Mouse (Mus musculus) mature B cell (primary cell): Measurements from ENCODE around the gene Med13l.

Experiments
- in situ Hi-C: fragments of 300-500 bp; cut with MboI; formaldehyde crosslinking; loops from 2 replicates; pipeline ENCODE4 v1.14.3; 2019

Med13l gene

GRCm38 (mm10) chr5:118691710-118692040 is 131.2 kb downstream of the Med13l start:
- in situ Hi-C loops, result no loop called here

GRCm38 (mm10) chr5:118693996-118694395 is 133.5 kb downstream of the Med13l start:
- in situ Hi-C loops, result no loop called here

GRCm38 (mm10) chr5:118697073-118697472 is 136.6 kb downstream of the Med13l start:
- in situ Hi-C loops, result no loop called here

- in situ Hi-C loops, result no loop called here
Observed at GRCm38 (mm10) chr5:118700978-118701377, 140.5 kb downstream of the Med13l start.

GRCm38 (mm10) chr5:118702674-118703073 is 142.2 kb downstream of the Med13l start:
- in situ Hi-C loops, result no loop called here

DNA sequence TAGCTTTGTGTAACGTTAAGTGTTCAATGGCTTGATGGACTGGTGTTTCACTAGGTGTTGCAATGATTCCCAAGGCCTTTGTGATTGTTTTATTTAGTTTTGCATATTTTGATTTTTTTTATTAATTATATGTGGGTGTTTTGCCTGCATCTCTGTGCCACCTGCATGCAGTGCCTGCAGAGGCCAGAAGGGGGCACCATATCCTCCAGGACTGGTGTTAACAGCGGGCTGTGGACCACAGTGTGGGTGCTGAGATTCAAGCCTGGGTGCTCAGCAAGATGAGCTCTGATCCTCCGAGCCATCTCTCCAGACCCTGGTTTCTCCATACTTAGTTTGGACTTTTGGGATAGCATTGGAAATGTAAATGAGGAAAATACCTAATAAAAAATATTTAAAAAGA is 143.7 kb downstream of the Med13l start:
- in situ Hi-C loops, result no loop called here

- in situ Hi-C loops, result no loop called here
Observed at GRCm38 (mm10) chr5:118704960-118705359, 144.5 kb downstream of the Med13l start.

GRCm38 (mm10) chr5:118706009-118706408 is 145.5 kb downstream of the Med13l start:
- in situ Hi-C loops, result no loop called here

DNA sequence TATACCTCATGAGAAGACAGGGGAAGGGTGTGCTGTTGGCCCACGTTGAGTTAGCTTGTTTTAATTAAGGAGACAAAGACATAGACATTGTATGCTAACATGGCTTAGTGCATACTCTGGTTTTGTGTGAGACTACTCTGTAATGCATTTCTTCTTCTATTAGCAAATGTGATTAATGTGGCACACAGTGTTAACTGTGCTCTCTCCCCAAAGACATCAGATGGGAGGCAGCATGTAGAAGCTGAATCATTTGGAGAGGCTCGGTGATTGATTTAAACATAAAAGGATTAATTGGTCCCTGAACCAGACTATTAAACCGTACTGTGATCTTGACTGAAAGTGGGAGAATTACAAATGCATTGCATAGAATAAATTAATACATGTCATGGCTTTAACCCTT is 145.9 kb downstream of the Med13l start:
- in situ Hi-C loops, result no loop called here

DNA sequence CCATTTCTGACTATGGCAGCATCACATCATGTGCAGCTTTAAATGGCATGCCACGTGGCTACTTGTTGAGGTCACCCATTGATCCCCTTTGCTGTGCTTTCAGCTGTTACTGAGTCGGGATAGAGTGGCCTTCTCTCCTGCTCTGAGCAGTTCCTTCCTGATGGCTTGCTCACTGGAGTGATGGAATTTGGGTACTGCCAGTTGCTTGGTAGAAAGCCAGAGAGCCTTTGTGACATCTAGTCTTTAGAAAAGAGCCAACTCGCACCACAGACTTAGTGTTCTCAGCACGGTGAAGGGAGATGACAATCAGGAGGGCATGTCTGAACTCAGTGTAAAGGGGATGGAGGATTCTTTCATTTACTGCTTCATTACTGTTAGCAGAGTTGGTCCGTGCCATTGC is 147.0 kb downstream of the Med13l start:
- in situ Hi-C loops, result no loop called here

DNA sequence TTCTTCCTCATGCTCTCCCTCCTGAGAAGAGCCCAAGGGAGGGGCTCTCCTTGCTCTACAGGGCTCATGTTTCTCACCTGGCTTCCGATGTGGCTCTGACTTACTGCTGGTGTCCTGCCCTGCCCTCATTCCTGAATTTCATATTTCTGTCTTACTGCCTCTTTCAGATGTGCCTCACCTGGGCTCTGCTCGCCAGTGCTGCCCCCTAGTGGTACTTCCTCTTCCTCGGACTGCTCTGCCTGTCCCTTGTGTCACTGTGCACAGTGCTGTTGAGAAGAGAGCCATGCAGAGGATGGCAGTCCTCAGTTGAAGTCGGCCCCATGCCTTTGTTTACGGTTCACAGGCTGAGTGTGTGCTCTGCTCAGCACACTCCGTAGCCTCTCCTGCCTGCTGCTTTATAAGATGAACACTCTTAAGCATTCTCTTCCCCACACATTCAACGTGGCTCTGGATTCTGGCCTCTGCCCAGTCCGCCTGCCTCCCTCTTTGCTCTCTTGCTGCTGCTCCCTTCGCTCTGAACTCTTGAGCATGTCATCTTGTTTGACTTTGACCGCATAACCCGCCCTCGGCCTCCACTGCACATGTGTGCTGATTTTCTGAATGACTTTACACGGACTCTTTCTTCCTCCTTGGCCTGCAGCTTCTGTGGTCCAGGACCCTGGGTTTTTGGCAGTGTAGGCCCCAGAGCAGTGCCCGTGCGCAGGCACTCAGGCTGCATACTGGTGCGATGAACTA is 147.9 kb downstream of the Med13l start:
- in situ Hi-C loops, result no loop called here

DNA sequence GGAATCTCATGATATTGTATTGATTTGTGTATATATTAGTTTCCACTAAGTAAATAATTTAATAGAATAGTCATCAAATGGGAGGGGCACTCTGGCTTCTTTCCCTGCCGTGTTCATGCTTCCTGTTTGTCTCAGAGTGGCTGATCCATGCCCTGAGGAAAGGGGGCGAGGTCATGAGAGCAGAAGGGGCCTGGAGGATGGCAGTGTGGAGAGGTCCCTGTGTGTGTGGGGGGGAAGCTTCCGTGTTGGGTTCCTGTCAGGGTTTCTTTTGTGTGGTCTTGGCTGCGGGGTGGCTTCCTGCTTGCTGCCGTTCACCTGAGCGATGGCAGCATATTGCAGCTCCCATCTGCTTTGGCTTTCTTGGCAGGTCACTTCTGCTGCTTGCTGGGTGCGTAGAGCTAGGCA is 149.4 kb downstream of the Med13l start:
- in situ Hi-C loops, result no loop called here

- in situ Hi-C loops, result no loop called here
Observed at GRCm38 (mm10) chr5:118715518-118715917, 155.0 kb downstream of the Med13l start.

DNA sequence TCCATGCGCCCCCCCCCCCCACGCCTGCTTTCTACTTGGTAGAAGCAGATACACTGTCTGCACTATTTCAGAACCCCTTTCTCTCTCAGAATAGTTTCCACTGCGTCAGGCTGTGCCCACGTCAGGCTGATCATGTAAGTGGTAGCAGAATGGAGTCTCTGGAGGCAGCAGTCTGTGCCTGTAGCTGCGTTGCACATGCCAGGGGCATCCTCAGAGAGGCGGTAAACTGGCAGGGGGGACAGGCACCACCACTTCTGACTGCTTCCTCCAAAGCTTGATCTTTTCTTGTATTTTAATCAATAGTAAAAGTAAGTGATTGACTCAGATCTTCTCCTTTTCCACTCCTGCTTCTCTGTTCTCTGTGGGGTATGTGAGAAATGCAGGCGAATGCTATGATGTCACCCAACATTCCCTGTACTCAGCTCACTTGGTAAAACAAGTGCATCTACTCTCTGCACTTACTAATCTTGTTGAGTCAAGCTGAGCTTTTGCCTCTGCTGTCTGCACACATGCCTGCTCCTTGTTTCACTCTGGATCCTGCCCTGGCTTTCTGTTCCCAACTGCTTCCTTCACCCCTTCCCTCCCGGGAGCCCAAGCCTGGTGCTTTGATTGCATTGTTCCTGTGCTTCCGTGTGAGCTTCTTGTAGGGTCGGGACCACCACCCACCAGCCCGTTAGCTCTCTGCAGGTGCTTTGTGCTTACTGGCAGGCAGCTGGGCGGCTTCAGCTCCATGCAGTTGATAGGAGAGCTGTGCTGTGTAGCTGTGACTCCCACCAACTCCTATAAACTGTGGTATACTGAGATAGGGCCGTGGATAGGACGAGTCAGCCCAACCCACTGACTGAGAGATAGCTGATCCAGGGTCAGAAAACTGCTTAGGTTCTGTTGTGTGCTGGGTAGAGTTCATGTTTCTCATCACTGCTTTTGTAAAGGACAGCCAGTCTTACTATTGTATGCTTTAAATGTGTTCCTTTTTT is 156.1 kb downstream of the Med13l start:
- in situ Hi-C loops, result no loop called here

- in situ Hi-C loops, result no loop called here
Observed at GRCm38 (mm10) chr5:118717456-118717855, 157.0 kb downstream of the Med13l start.

- in situ Hi-C loops, result no loop called here
Observed at GRCm38 (mm10) chr5:118718070-118718469, 157.6 kb downstream of the Med13l start.

- in situ Hi-C loops, result no loop called here
Observed at GRCm38 (mm10) chr5:118721416-118721815, 160.9 kb downstream of the Med13l start.

DNA sequence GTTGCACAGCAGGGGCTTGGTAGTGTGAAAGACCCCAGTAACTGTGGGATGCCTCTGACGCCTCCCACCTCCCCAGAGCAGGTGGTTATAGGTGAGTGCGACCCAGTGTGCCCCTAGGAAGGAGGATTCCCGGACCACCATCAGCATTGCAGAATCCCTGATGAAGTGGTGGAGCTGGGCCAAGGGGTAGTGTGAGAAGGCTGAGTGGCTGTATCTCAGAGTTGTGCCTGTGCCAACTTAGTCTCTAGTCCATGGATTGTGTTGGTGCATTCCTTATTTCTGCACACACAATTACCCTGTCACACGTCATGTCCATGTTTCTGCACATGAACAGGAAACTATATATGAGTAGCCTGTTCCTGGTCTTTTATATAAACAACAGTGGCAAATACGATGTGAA is 161.4 kb downstream of the Med13l start:
- in situ Hi-C loops, result no loop called here

DNA sequence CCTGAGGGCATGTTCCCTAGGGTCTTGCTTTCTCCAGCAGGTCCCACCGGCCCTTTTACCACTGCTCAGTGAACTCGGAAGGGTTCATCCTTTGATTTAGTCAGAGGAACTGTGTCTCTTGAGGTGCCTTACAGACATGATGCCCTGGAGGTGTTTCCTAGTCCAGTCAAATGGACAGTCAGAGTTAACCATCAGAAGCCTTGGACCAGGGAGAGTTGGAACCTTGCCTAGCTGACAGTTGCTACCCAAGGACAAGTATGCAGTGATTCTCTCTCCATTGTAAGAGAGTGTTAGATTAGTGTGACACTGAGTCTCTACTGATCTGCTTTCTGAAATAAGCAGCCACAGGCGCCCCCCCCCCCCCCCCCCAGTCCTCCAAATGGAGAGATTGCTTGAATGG is 162.0 kb downstream of the Med13l start:
- in situ Hi-C loops, result no loop called here

GRCm38 (mm10) chr5:118725425-118725824 is 164.9 kb downstream of the Med13l start:
- in situ Hi-C loops, result no loop called here

DNA sequence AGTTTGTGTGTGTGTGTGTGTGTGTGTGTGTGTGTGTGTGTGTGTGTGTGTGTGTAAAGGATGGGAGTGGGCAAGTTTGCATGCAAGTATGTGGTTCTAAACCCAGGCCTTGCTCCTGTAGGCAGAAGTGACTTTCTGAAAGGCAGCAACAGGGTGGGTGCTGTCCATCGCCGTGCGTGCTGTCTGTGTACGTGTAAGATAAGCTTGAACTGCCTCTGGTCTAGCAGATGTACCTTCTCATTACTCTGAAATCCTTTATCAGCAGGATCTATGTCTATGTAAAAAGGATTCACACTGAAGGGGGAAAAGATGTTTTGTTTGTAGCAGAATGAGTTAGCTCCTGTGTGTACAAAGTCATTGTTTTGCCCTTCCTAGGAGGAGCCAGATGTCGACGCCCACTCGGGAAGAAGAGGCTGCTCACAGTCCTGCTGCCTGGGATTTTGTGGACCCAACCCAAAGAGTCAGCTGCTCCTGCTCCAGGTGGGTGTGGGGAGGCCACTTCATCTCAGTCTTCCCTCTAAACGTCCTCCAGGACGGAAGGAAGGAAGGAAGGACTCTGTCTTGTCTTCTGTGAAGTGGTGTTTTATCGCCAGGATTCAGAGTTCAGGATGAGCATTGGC is 165.5 kb downstream of the Med13l start:
- in situ Hi-C loops, result no loop called here

DNA sequence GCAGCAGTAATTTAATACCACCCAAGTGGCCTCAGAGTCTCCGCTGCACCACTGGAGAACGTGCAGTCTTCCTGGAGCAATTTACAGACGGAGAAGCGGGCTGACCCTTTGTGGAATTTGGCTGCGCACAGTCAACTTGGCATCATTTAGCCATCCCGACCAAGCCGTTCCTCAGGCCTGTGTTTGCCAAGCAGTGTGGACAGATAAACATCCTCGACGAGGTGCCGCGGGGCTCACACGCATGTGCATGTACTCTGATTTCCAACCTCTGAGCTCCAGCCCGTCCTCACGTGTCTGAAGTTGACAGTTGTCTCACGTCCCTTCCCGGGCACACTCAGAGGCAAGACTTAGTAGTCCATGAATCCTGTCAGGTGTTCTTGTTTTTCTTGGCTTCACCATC is 166.9 kb downstream of the Med13l start:
- in situ Hi-C loops, result no loop called here

GRCm38 (mm10) chr5:118732221-118732620 is 171.7 kb downstream of the Med13l start:
- in situ Hi-C loops, result no loop called here
